Mouse (Mus musculus): ENCODE measurements around the gene Rhob.

- TF ChIP-seq MAX (IDR thresholded peaks at IDR 0.05; ENCODE audit: low read depth) (no peak), POLR2A (IDR thresholded peaks at IDR 0.05; ENCODE audit: insufficient read length, low read depth) (no peak), SRF (IDR thresholded peaks at IDR 0.05; ENCODE audit: control insufficient read depth, insufficient read length, low read depth) (no peak), REST (IDR thresholded peaks at IDR 0.05; ENCODE audit: insufficient read depth, insufficient read length) (no peak), CEBPB (IDR thresholded peaks at IDR 0.05; ENCODE audit: insufficient read depth, poor library complexity, severe bottlenecking) (no peak), USF1 (IDR thresholded peaks at IDR 0.05; ENCODE audit: low read depth) (no peak), E2F4 (IDR thresholded peaks at IDR 0.05; ENCODE audit: insufficient read depth) (no peak), TCF12 (IDR thresholded peaks at IDR 0.05; ENCODE audit: insufficient read depth, poor library complexity, severe bottlenecking) (no peak)
Measured at GRCm38 (mm10) chr12:8464961-8465360, 34.8 kb downstream of the Rhob start.
